Mouse (Mus musculus): ENCODE measurements around the gene Zfp583. TPM values are rescaled to one million over a fixed set of nuclear protein-coding genes. Genes with fewer than 3 reads are reported as not detected.
"Not testable (repeated sequence)": the region's sequence is repeated elsewhere in the genome, so short reads cannot be mapped to it uniquely, and the experiment has no call there.

Gene Zfp583
- 7.7 and 12.2 TPM in 2 replicates for polyA plus RNA-seq (2014; fragmentation: Nextera tagmentation; extraction: Ambion mirVana)

DNA sequence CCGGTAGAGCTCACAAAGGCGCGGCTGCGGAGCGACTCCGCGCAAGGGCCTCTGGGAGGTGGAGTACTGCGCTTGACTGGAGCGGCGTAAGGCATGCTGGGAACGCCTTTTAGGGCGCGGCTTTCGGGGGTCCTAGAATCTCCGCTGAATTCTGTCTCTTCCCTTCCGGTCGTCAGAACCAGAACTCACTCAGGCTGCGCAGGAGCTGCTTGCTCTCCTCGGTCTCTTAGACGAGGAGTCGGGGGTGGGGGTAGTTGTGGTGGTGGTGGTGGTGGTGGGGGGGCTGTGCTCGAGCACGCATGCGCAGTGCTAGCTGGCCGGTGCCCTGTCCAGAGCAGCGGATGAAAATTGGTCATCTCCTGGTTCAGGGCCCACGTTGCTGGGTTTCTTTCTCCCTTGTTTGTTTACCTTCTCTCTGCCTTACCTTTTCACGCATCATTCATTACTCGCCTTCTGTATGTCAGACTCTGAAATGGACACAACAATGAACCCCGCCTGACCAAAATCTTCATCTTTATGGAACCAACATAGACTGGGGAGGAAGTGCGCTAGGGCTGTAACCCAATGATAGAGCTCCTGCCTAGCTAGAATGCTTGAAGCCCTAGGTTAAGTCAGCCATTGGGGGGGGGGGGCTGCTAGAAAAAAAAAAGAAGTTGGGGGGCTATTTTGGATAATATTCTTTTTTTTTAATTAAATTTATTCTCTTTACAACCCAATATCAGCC lies at the start of gene Zfp583:
Zfp583 (minus strand) TSS at position 53 of the 724 bp plus-strand sequence.
- Histone ChIP-seq H3K9me3 (replicated peaks; ENCODE audit: control insufficient read depth, low read length) (no peaks in the 10 kb centered on the region), H3K4me1 (ENCODE audit: control insufficient read depth, insufficient read depth, low read length) (no peaks in the 10 kb centered on the region; the same call in 1 of the 2 replicates), H3K27ac (ENCODE audit: low read depth, low read length) (peak within 1 kb of the TSS; percentile 85), H3K36me3 (ENCODE audit: control insufficient read depth, insufficient read depth, low read length) (peaks cover 6% of the 10 kb centered on the region), H3K27me3 (replicated peaks; ENCODE audit: control insufficient read depth, insufficient read depth, low read length) (no peaks in the 10 kb centered on the region), H3K4me3 (ENCODE audit: low read depth, low read length) (peak within 1 kb of the TSS; percentile 43), H3K4me2 (ENCODE audit: low read length) (peak within 1 kb of the TSS; percentile 65), H3K9ac (ENCODE audit: low read length) (peak within 1 kb of the TSS; percentile 82)
- 5% methylated on average over 31 of the region's 31 CpGs for WGBS
- ATAC-seq (peak; percentile 96), DNase-seq (ENCODE audit: low spot score) (peak; percentile 97)

- H3K4me1 ChIP-seq (ENCODE audit: control insufficient read depth, insufficient read depth, low read length) = 0 out of 2 replicates have a peak, but pooled peaks cover 3% of the 10 kb centered on the region
- H3K9ac ChIP-seq (ENCODE audit: low read length) = no peak overlapping the region
- ATAC-seq = no peak
- no peak for DNase-seq (ENCODE audit: low spot score)
- 86% methylated on average over 8 of the region's 8 CpGs for WGBS
- no peaks in the 10 kb centered on the region for H3K9me3 ChIP-seq (replicated peaks; ENCODE audit: control insufficient read depth, low read length)
- H3K36me3 ChIP-seq (ENCODE audit: control insufficient read depth, insufficient read depth, low read length) = 0 out of 2 replicates have a peak, but pooled peaks cover 12% of the 10 kb centered on the region
- no peak overlapping the region for H3K27ac ChIP-seq (ENCODE audit: low read depth, low read length)
- H3K4me2 ChIP-seq (ENCODE audit: low read length) = no peak overlapping the region
- H3K4me3 ChIP-seq (ENCODE audit: low read depth, low read length) = no peak overlapping the region
- H3K27me3 ChIP-seq (replicated peaks; ENCODE audit: control insufficient read depth, insufficient read depth, low read length) = no peaks in the 10 kb centered on the region
Observed at GRCm38 (mm10) chr7:6378441-6378840, 47.4 kb upstream of the Zfp583 start.

DNA sequence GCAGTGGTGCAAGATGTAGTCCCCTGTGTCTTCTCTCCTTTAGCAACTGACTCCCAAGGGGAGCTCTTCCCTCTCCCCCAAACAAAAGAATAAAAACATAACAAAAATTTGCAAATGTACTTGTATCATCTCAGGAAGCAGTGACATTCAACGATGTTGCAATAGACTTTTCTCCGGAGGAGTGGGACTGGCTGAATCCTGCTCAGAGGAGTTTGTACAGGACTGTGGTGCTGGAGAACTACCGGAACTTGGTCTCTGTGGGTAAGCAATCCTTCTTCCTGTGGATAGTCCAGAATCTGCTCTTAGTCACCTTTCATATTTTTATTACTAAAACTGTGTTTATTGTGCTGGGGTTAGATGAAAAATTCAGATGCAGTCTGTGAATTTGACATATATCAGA lies 41.9 kb upstream of the Zfp583 start:
- DNase-seq (ENCODE audit: low spot score) = no peak
- Histone ChIP-seq H3K27ac (ENCODE audit: low read depth, low read length) (no peak overlapping the region), H3K4me1 (ENCODE audit: control insufficient read depth, insufficient read depth, low read length) (no peaks in the 10 kb centered on the region), H3K4me2 (ENCODE audit: low read length) (no peak overlapping the region), H3K9ac (ENCODE audit: low read length) (no peak overlapping the region), H3K36me3 (ENCODE audit: control insufficient read depth, insufficient read depth, low read length) (0 out of 2 replicates have a peak, but pooled peaks cover 3% of the 10 kb centered on the region), H3K9me3 (replicated peaks; ENCODE audit: control insufficient read depth, low read length) (no peaks in the 10 kb centered on the region), H3K27me3 (replicated peaks; ENCODE audit: control insufficient read depth, insufficient read depth, low read length) (no peaks in the 10 kb centered on the region), H3K4me3 (ENCODE audit: low read depth, low read length) (no peak overlapping the region)
- 98% methylated on average over 3 of the region's 3 CpGs for WGBS
- no peak for ATAC-seq

DNA sequence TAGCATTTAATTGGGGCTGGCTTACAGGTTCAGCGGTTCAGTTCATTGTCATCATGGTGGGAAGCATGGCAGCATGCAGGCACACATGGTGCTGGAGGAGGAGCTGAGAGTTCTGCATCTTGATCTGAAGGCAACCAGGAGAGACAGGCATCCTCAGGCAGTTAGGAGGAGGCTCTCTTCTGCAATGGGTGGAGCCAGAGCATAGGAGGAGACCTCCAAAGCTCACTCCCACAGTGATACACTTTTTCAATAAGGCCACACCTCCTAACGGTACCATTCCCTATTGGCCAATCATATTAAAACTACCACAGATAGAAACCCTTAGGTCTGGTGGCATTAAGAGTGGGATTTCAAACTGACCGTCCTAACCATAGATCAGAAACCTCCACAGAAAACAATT lies 38.4 kb upstream of the Zfp583 start:
- no peaks in the 10 kb centered on the region for H3K4me1 ChIP-seq (ENCODE audit: control insufficient read depth, insufficient read depth, low read length)
- no peak overlapping the region for H3K4me3 ChIP-seq (ENCODE audit: low read depth, low read length)
- ATAC-seq = no peak
- H3K4me2 ChIP-seq (ENCODE audit: low read length) = no peak overlapping the region
- no peak overlapping the region for H3K9ac ChIP-seq (ENCODE audit: low read length)
- H3K27ac ChIP-seq (ENCODE audit: low read depth, low read length) = no peak overlapping the region
- H3K9me3 ChIP-seq (replicated peaks; ENCODE audit: control insufficient read depth, low read length) = no peaks in the 10 kb centered on the region
- no peaks in the 10 kb centered on the region for H3K36me3 ChIP-seq (ENCODE audit: control insufficient read depth, insufficient read depth, low read length)
- no peaks in the 10 kb centered on the region for H3K27me3 ChIP-seq (replicated peaks; ENCODE audit: control insufficient read depth, insufficient read depth, low read length)
- 84% methylated on average over 3 of the region's 3 CpGs for WGBS
- no peak for DNase-seq (ENCODE audit: low spot score)

GRCm38 (mm10) chr7:6368146-6368545 lies 37.1 kb upstream of the Zfp583 start:
- not testable (repeated sequence) for H3K4me1 ChIP-seq (ENCODE audit: control insufficient read depth, insufficient read depth, low read length); H3K36me3 ChIP-seq (ENCODE audit: control insufficient read depth, insufficient read depth, low read length); DNase-seq (ENCODE audit: low spot score); H3K9me3 ChIP-seq (replicated peaks; ENCODE audit: control insufficient read depth, low read length); H3K27me3 ChIP-seq (replicated peaks; ENCODE audit: control insufficient read depth, insufficient read depth, low read length); H3K9ac ChIP-seq (ENCODE audit: low read length); H3K4me3 ChIP-seq (ENCODE audit: low read depth, low read length); ATAC-seq; H3K27ac ChIP-seq (ENCODE audit: low read depth, low read length); H3K4me2 ChIP-seq (ENCODE audit: low read length)
- WGBS = 89% methylated on average over 5 of the region's 5 CpGs

DNA sequence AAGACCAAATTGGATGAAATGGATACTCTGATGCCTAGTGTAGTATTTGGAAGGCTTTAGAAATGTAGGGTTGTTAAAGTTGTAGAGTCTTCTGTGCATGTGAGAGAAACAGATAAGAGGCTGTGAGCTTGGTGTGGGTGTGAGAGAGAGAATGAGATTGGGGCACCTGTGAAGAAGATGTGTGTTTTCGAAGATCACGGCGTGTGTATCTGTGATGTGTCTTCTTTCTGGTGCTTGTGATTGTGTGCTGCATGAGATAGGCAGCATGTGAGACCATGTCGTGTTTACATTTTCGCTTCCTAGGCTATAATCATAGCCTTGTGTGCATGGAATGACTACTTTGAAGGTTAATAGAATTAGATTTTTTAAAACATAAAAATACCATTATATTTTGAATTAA lies 36.1 kb upstream of the Zfp583 start:
- 94% methylated on average over 5 of the region's 5 CpGs for WGBS
- H3K4me1 ChIP-seq (ENCODE audit: control insufficient read depth, insufficient read depth, low read length) = peaks cover 6% of the 10 kb centered on the region; the same call in 1 of the 2 replicates
- H3K4me3 ChIP-seq (ENCODE audit: low read depth, low read length) = no peak overlapping the region
- H3K4me2 ChIP-seq (ENCODE audit: low read length) = no peak overlapping the region
- H3K36me3 ChIP-seq (ENCODE audit: control insufficient read depth, insufficient read depth, low read length) = no peaks in the 10 kb centered on the region
- ATAC-seq = no peak
- H3K9ac ChIP-seq (ENCODE audit: low read length) = no peak overlapping the region
- no peaks in the 10 kb centered on the region for H3K9me3 ChIP-seq (replicated peaks; ENCODE audit: control insufficient read depth, low read length)
- no peak for DNase-seq (ENCODE audit: low spot score)
- H3K27ac ChIP-seq (ENCODE audit: low read depth, low read length) = no peak overlapping the region
- no peaks in the 10 kb centered on the region for H3K27me3 ChIP-seq (replicated peaks; ENCODE audit: control insufficient read depth, insufficient read depth, low read length)

GRCm38 (mm10) chr7:6364761-6365160 lies 33.7 kb upstream of the Zfp583 start:
- Histone ChIP-seq H3K4me1 (ENCODE audit: control insufficient read depth, insufficient read depth, low read length) (peaks cover 6% of the 10 kb centered on the region; the same call in 1 of the 2 replicates), H3K27ac (ENCODE audit: low read depth, low read length) (no peak overlapping the region), H3K9ac (ENCODE audit: low read length) (no peak overlapping the region), H3K4me3 (ENCODE audit: low read depth, low read length) (no peak overlapping the region), H3K9me3 (replicated peaks; ENCODE audit: control insufficient read depth, low read length) (no peaks in the 10 kb centered on the region), H3K36me3 (ENCODE audit: control insufficient read depth, insufficient read depth, low read length) (no peaks in the 10 kb centered on the region), H3K27me3 (replicated peaks; ENCODE audit: control insufficient read depth, insufficient read depth, low read length) (no peaks in the 10 kb centered on the region), H3K4me2 (ENCODE audit: low read length) (no peak overlapping the region)
- no peak for ATAC-seq
- 37% methylated on average over 1 of the region's 1 CpGs for WGBS
- DNase-seq (ENCODE audit: low spot score) = no peak

DNA sequence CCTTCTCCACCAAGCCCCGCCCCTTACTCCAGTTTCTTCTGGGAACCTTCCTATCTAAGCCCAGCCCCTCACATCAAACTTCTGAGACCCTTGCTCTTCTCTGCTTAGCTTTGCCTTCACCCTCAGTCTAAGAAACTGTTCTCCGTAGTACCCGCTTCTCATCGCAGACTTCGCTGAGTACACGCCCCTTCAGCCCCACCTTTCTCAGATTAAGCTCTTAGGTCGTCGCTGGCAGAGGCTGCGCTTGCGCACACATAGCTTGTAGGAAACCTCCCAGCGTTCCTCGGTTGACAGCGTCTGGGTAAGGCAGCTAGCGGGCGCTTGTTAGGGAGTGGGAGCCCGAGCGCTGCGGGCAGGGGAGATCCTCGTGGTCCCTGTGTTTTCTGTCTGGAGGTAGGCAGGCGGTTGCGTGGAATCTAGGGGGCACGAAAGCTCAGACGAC lies 32.0 kb upstream of the Zfp583 start, which contains the start of gene Zfp78:
Zfp78 (plus strand) TSS at position 234 of the 442 bp plus-strand sequence.
- Histone ChIP-seq H3K4me3 (ENCODE audit: low read depth, low read length) (peak within 1 kb of the TSS; percentile 41), H3K4me1 (ENCODE audit: control insufficient read depth, insufficient read depth, low read length) (peaks cover 6% of the 10 kb centered on the region; the same call in 1 of the 2 replicates), H3K27ac (ENCODE audit: low read depth, low read length) (peak within 1 kb of the TSS; percentile 94), H3K9ac (ENCODE audit: low read length) (peak within 1 kb of the TSS; percentile 60), H3K27me3 (replicated peaks; ENCODE audit: control insufficient read depth, insufficient read depth, low read length) (no peaks in the 10 kb centered on the region), H3K9me3 (replicated peaks; ENCODE audit: control insufficient read depth, low read length) (no peaks in the 10 kb centered on the region), H3K36me3 (ENCODE audit: control insufficient read depth, insufficient read depth, low read length) (no peaks in the 10 kb centered on the region), H3K4me2 (ENCODE audit: low read length) (peak within 1 kb of the TSS; percentile 58)
- DNase-seq (ENCODE audit: low spot score) (peak; percentile 98), ATAC-seq (peak; percentile 84)
- WGBS = under 1% methylated on average over 23 of the region's 23 CpGs
